Mouse (Mus musculus): ENCODE results near the gene Zeb2.

GRCm38 (mm10) chr2:45158785-45159184 lies 41.6 kb upstream of the Zeb2 start:
- TF ChIP-seq CTCF (IDR thresholded peaks at IDR 0.05; ENCODE audit: borderline replicate concordance, extremely low read depth, insufficient read depth, insufficient read length) (no peak), POLR2A (IDR thresholded peaks at IDR 0.05; ENCODE audit: borderline replicate concordance, extremely low read depth, insufficient read depth, insufficient read length, poor library complexity, severe bottlenecking) (no peak)
